Mouse (Mus musculus): ENCODE data around the gene Ifit1bl2. TPM values are rescaled to one million over a fixed set of nuclear protein-coding genes. Genes with fewer than 3 reads are reported as not detected.
"Not testable (repeated sequence)": the region's sequence is repeated elsewhere in the genome, so short reads cannot be mapped to it uniquely, and the experiment has no call there.

The Ifit1bl2 gene
- polyA plus RNA-seq, 1 experiment from 2014 or later, result 0.12 TPM

GRCm38 (mm10) chr19:34636933-34637557 lies 3.5 kb downstream of the Ifit1bl2 start:
- Histone ChIP-seq H3K27ac (ENCODE audit: low read depth) (no peak overlapping the region), H3K4me1 (ENCODE audit: insufficient read depth) (no peaks in the 10 kb centered on the region), H3K9ac (no peak overlapping the region), H3K4me3 (ENCODE audit: low read depth, low read length) (no peak overlapping the region), H3K9me3 (ENCODE audit: low read depth, low read length) (no peaks in the 10 kb centered on the region), H3K36me3 (ENCODE audit: insufficient read depth) (no peaks in the 10 kb centered on the region), H3K27me3 (ENCODE audit: insufficient read depth, low read length) (no peaks in the 10 kb centered on the region), H3K4me2 (no peak overlapping the region)
- 12% methylated on average over 3 of the region's 3 CpGs for WGBS
- peak; percentile 85 for TF ChIP-seq CTCF (IDR thresholded peaks at IDR 0.05; ENCODE audit: low read depth)
- DNase-seq (peak; percentile 85), ATAC-seq (ENCODE audit: insufficient read depth) (peak; percentile 74; the same call in 1 of the 2 replicates)

- no peak overlapping the region for H3K4me2 ChIP-seq
- H3K9ac ChIP-seq, result no peak overlapping the region
- no peak for ATAC-seq (ENCODE audit: insufficient read depth)
- H3K9me3 ChIP-seq (ENCODE audit: low read depth, low read length), result no peaks in the 10 kb centered on the region
- no peak overlapping the region for H3K4me3 ChIP-seq (ENCODE audit: low read depth, low read length)
- no peak for DNase-seq
- H3K27ac ChIP-seq (ENCODE audit: low read depth), result no peak overlapping the region
- H3K36me3 ChIP-seq (ENCODE audit: insufficient read depth), result no peaks in the 10 kb centered on the region
- WGBS, result 64% methylated on average over 2 of the region's 2 CpGs
- H3K4me1 ChIP-seq (ENCODE audit: insufficient read depth), result no peaks in the 10 kb centered on the region
- H3K27me3 ChIP-seq (ENCODE audit: insufficient read depth, low read length), result no peaks in the 10 kb centered on the region
- TF ChIP-seq CTCF (IDR thresholded peaks at IDR 0.05; ENCODE audit: low read depth), result no peak
Observed at GRCm38 (mm10) chr19:34633484-34633883, 7.1 kb downstream of the Ifit1bl2 start.

GRCm38 (mm10) chr19:34631487-34631886 lies 9.1 kb downstream of the Ifit1bl2 start:
- Histone ChIP-seq H3K36me3 (ENCODE audit: insufficient read depth) (no peaks in the 10 kb centered on the region), H3K4me1 (ENCODE audit: insufficient read depth) (no peaks in the 10 kb centered on the region), H3K4me3 (ENCODE audit: low read depth, low read length) (no peak overlapping the region), H3K9me3 (ENCODE audit: low read depth, low read length) (no peaks in the 10 kb centered on the region), H3K4me2 (no peak overlapping the region), H3K27me3 (ENCODE audit: insufficient read depth, low read length) (no peaks in the 10 kb centered on the region), H3K9ac (no peak overlapping the region), H3K27ac (ENCODE audit: low read depth) (no peak overlapping the region)
- TF ChIP-seq CTCF (IDR thresholded peaks at IDR 0.05; ENCODE audit: low read depth), result no peak
- peak; percentile 47 for DNase-seq
- ATAC-seq (ENCODE audit: insufficient read depth), result peak; percentile 63

- DNase-seq, result no peak
- H3K4me1 ChIP-seq (ENCODE audit: insufficient read depth), result no peaks in the 10 kb centered on the region
- no peak overlapping the region for H3K9ac ChIP-seq
- H3K4me3 ChIP-seq (ENCODE audit: low read depth, low read length), result no peak overlapping the region
- H3K27me3 ChIP-seq (ENCODE audit: insufficient read depth, low read length), result no peaks in the 10 kb centered on the region
- no peak for ATAC-seq (ENCODE audit: insufficient read depth)
- H3K9me3 ChIP-seq (ENCODE audit: low read depth, low read length), result no peaks in the 10 kb centered on the region
- H3K36me3 ChIP-seq (ENCODE audit: insufficient read depth), result no peaks in the 10 kb centered on the region
- no peak overlapping the region for H3K4me2 ChIP-seq
- WGBS, result 77% methylated on average over 2 of the region's 2 CpGs
- H3K27ac ChIP-seq (ENCODE audit: low read depth), result no peak overlapping the region
- TF ChIP-seq CTCF (IDR thresholded peaks at IDR 0.05; ENCODE audit: low read depth), result no peak
Observed at GRCm38 (mm10) chr19:34627496-34627895, 13.0 kb downstream of the Ifit1bl2 start.

- DNase-seq, result no peak
- Histone ChIP-seq H3K4me2 (no peak overlapping the region), H3K4me1 (ENCODE audit: insufficient read depth) (no peaks in the 10 kb centered on the region), H3K27ac (ENCODE audit: low read depth) (no peak overlapping the region), H3K9me3 (ENCODE audit: low read depth, low read length) (no peaks in the 10 kb centered on the region), H3K4me3 (ENCODE audit: low read depth, low read length) (no peak overlapping the region), H3K36me3 (ENCODE audit: insufficient read depth) (no peaks in the 10 kb centered on the region), H3K27me3 (ENCODE audit: insufficient read depth, low read length) (no peaks in the 10 kb centered on the region), H3K9ac (no peak overlapping the region)
- 80% methylated on average over 4 of the region's 4 CpGs for WGBS
- ATAC-seq (ENCODE audit: insufficient read depth), result no peak
- TF ChIP-seq CTCF (IDR thresholded peaks at IDR 0.05; ENCODE audit: low read depth), result no peak
Observed at GRCm38 (mm10) chr19:34624663-34625062, 15.9 kb downstream of the Ifit1bl2 start.

GRCm38 (mm10) chr19:34623781-34624180 lies 16.8 kb downstream of the Ifit1bl2 start:
- 90% methylated on average over 6 of the region's 6 CpGs for WGBS
- Histone ChIP-seq H3K27ac (ENCODE audit: low read depth) (no peak overlapping the region), H3K4me2 (no peak overlapping the region), H3K27me3 (ENCODE audit: insufficient read depth, low read length) (no peaks in the 10 kb centered on the region), H3K4me1 (ENCODE audit: insufficient read depth) (no peaks in the 10 kb centered on the region), H3K36me3 (ENCODE audit: insufficient read depth) (no peaks in the 10 kb centered on the region), H3K9ac (no peak overlapping the region), H3K9me3 (ENCODE audit: low read depth, low read length) (no peaks in the 10 kb centered on the region), H3K4me3 (ENCODE audit: low read depth, low read length) (no peak overlapping the region)
- ATAC-seq (ENCODE audit: insufficient read depth) (no peak), DNase-seq (no peak)
- TF ChIP-seq CTCF (IDR thresholded peaks at IDR 0.05; ENCODE audit: low read depth), result no peak

- TF ChIP-seq CTCF (IDR thresholded peaks at IDR 0.05; ENCODE audit: low read depth), result no peak
- no peaks in the 10 kb centered on the region for H3K4me1 ChIP-seq (ENCODE audit: insufficient read depth)
- H3K27ac ChIP-seq (ENCODE audit: low read depth), result no peak overlapping the region
- no peaks in the 10 kb centered on the region for H3K9me3 ChIP-seq (ENCODE audit: low read depth, low read length)
- no peak for ATAC-seq (ENCODE audit: insufficient read depth)
- H3K27me3 ChIP-seq (ENCODE audit: insufficient read depth, low read length), result no peaks in the 10 kb centered on the region
- no peaks in the 10 kb centered on the region for H3K36me3 ChIP-seq (ENCODE audit: insufficient read depth)
- WGBS, result 81% methylated on average over 5 of the region's 5 CpGs
- no peak for DNase-seq
- no peak overlapping the region for H3K4me3 ChIP-seq (ENCODE audit: low read depth, low read length)
- H3K4me2 ChIP-seq, result no peak overlapping the region
- no peak overlapping the region for H3K9ac ChIP-seq
Observed at GRCm38 (mm10) chr19:34620871-34621270, 19.7 kb downstream of the Ifit1bl2 start.

- not testable (repeated sequence) for H3K27ac ChIP-seq (ENCODE audit: low read depth); H3K27me3 ChIP-seq (ENCODE audit: insufficient read depth, low read length); DNase-seq; H3K36me3 ChIP-seq (ENCODE audit: insufficient read depth); H3K9ac ChIP-seq; ATAC-seq (ENCODE audit: insufficient read depth); H3K4me3 ChIP-seq (ENCODE audit: low read depth, low read length); H3K4me1 ChIP-seq (ENCODE audit: insufficient read depth); H3K4me2 ChIP-seq; H3K9me3 ChIP-seq (ENCODE audit: low read depth, low read length)
- 74% methylated on average over 5 of the region's 11 CpGs for WGBS
Observed at GRCm38 (mm10) chr19:34612243-34613001, 28.1 kb downstream of the Ifit1bl2 start.

GRCm38 (mm10) chr19:34610118-34610517 lies 30.4 kb downstream of the Ifit1bl2 start:
- not testable (repeated sequence) for H3K27me3 ChIP-seq (ENCODE audit: insufficient read depth, low read length); H3K9me3 ChIP-seq (ENCODE audit: low read depth, low read length); DNase-seq; H3K4me1 ChIP-seq (ENCODE audit: insufficient read depth); H3K9ac ChIP-seq; H3K36me3 ChIP-seq (ENCODE audit: insufficient read depth); H3K27ac ChIP-seq (ENCODE audit: low read depth); H3K4me2 ChIP-seq; ATAC-seq (ENCODE audit: insufficient read depth); H3K4me3 ChIP-seq (ENCODE audit: low read depth, low read length)
- WGBS, result 61% methylated on average over 3 of the region's 3 CpGs

- not testable (repeated sequence) for H3K9me3 ChIP-seq (ENCODE audit: low read depth, low read length); H3K27ac ChIP-seq (ENCODE audit: low read depth); H3K4me2 ChIP-seq; H3K27me3 ChIP-seq (ENCODE audit: insufficient read depth, low read length); ATAC-seq (ENCODE audit: insufficient read depth); H3K36me3 ChIP-seq (ENCODE audit: insufficient read depth); H3K4me1 ChIP-seq (ENCODE audit: insufficient read depth); H3K4me3 ChIP-seq (ENCODE audit: low read depth, low read length); H3K9ac ChIP-seq
- peak; percentile 37 for DNase-seq
- WGBS, result 39% methylated on average over 4 of the region's 4 CpGs
Observed at GRCm38 (mm10) chr19:34607237-34608051, 33.1 kb downstream of the Ifit1bl2 start, which contains the start of gene Ifit3b. TSS of gene Ifit3b (plus strand) at chr19:34607970.
